Mouse (Mus musculus): ENCODE results near the gene Rnd2.
"Not testable (repeated sequence)": the region's sequence is repeated elsewhere in the genome, so short reads cannot be mapped to it uniquely, and the experiment has no call there.

Gene Rnd2

DNA sequence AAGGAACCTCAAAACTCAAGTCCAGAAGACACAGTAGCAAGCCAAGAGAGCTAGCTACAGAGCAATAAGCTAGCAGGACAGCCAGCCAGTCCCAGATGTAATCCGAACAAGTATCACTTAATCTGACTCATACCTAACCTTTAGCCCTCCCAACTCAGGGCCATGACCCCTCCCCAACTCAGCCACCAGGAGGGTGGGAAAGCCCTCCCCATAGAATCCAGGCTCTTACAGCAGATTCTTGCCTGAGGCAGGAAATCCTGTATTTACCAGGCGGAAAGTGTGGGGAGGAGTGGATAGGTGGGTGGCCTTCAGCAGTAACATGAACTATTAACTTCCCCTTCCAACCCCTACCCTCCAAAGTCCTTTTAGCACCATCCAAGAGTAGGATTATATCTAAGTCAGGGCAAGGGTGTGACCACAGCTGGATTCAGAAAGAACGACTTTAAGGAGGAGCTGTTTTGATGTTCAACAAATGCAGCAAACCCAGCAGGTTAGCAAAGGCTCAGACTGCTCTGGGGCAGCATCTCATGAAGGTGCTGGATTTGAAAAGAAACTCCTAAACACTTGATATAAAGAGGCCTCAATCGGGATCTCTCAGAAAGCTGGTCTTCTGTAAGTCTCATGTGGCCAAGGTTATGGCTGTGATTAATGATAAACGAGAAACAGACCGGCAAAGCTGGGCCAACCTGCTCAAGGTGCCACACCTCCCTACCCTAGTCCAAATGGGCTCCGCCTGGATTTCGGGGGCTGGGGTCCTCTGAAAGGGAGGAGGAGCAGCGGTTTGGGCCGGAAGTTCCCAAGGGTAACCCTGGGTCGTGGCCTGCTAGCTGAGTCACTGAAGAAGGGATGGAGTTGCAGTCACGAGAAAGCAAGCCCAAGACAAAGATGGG, at the start of gene Rnd2:
Rnd2 (plus strand) TSS at position 789 of the 890 bp plus-strand sequence.
- no peak for DNase-seq (ENCODE audit: low spot score)

- DNase-seq (ENCODE audit: low spot score) = peak; percentile 27
Measured at GRCm38 (mm10) chr11:101415306-101415705, 49.5 kb upstream of the Rnd2 start.

- DNase-seq (ENCODE audit: low spot score) = no peak
Measured at GRCm38 (mm10) chr11:101416433-101417100, 48.2 kb upstream of the Rnd2 start.

DNA sequence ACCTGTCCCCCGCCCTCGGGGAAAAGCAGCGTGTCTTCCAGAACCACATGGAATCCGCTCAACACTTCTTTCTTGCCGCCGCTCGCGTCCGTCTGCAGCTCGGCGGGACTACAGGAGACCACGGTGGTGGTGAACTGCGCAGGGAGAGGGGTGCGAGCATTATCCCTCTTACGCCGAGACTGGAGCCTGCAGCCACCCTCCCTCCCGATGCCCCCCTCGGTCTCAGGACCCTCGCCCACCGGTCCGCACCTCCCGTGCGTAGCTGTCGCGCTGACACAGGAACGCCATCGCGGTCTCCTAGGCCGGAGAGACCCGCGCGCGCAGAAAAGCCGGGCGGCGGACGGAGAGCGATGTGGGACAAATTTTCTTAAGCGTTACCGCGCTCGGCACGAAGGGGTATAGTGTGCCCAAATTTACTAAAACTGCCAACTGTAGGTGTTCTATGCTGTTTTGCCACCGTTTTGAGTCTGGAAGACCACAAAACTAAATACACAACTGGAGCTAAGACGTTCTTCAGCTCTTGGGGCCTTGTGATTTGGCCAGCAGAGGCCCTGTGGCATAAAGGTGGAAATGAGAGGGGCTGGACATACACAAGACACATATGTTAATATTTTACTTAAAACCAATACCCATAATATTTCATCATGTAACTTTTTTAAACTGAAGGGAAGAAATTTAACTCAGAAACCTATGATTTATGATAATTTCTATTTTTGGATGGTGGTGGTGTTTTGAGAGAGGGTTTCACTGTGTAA, 47.5 kb upstream of the Rnd2 start, which contains the start of gene Aarsd1:
Aarsd1 (minus strand) TSS at position 515 of the 755 bp plus-strand sequence.
- peak; percentile 87 for DNase-seq (ENCODE audit: low spot score)

DNA sequence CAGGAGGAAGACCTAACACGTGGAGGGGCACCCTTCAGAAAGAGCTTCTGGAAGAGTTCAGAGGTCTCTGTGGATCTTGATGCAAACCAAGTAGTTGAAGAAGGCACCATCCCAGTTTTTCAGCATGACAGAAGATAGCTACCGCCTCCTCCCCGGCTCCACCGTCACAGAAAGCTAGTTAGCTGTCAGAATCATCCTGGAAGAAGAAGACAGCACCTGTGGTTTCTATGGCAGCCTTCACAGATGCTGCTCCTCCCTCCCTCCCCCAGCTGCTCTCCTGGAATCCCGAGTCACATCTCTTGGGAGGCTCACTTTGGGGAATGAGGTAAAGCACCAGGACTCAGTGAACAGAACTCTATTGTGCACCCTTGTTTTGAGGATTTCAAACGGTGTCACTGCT, 45.8 kb upstream of the Rnd2 start:
- no peak for DNase-seq (ENCODE audit: low spot score)

- no peak for DNase-seq (ENCODE audit: low spot score)
Measured at GRCm38 (mm10) chr11:101419610-101420009, 45.2 kb upstream of the Rnd2 start.

DNA sequence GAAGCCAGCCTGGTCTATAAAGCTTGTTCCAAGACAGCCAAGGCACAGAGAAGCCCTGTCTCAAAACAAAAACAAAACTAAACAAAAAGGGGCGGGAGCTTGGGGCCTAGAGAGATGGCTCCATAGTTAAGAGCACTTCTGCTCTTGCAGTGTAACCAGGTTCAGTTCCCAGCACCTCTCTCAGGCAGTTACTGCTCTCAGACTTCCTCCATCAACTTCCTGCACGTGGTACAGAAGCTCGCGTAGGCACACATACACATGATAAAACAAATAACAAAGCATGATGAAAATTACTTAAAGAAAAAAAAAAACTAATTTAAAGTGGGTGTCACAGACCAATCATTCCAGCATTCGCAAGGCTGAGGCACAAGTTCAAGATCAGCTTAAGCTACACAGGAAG, 44.7 kb upstream of the Rnd2 start:
- no peak for DNase-seq (ENCODE audit: low spot score)

- DNase-seq (ENCODE audit: low spot score) = peak; percentile 52
Measured at GRCm38 (mm10) chr11:101424105-101424851, 40.5 kb upstream of the Rnd2 start, which contains the start of gene Gm27029. Gene Gm27029 (minus strand): TSS chr11:101424796.

- DNase-seq (ENCODE audit: low spot score) = peak; percentile 96
Measured at GRCm38 (mm10) chr11:101424925-101425813, 39.6 kb upstream of the Rnd2 start, which contains the start of the genes Rundc1 and Ptges3l. Gene Rundc1 (plus strand): TSS chr11:101425085. Gene Ptges3l (minus strand): TSS chr11:101425333.

- no peak for DNase-seq (ENCODE audit: low spot score)
Measured at GRCm38 (mm10) chr11:101426165-101426564, 38.6 kb upstream of the Rnd2 start.

DNA sequence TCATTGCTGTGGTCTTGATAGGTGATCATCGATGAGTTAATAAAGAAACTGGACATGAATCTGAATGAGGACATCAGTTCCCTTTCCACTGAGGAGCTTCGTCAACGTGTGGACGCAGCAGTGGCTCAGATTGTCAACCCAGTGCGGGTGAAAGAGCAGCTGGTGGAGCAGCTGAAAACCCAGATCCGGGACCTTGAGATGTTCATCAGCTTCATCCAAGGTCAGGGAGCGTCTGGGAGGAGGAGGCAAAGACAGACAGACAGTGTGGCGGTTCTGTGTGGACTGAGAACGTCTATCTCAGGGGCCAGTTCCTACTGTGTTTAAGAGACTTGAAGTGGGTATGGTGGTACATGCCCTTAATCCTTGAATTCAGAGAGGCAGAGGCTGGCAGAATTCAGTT, 33.5 kb upstream of the Rnd2 start:
- no peak for DNase-seq (ENCODE audit: low spot score)

DNA sequence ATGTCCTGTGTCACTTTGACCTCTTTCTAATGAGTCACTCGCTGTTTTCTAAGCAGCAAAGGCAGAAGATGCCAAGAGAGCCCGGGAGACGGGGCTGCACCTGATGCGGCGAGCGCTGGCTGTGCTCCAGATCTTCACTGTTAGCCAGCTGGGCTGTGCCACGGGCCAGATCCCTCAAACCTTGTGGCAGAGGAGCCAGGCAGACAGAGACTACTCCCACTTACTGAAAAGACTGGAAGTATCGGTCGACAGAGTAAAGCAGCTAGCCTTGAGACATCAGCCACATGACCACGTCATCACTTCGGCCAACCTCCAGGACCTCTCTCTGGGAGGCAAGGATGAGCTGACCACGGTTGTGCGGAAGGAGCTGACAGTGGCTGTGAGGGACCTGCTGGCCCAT, 31.4 kb upstream of the Rnd2 start:
- peak; percentile 77 for DNase-seq (ENCODE audit: low spot score)

GRCm38 (mm10) chr11:101435831-101436230, 29.0 kb upstream of the Rnd2 start:
- DNase-seq (ENCODE audit: low spot score) = no peak

DNA sequence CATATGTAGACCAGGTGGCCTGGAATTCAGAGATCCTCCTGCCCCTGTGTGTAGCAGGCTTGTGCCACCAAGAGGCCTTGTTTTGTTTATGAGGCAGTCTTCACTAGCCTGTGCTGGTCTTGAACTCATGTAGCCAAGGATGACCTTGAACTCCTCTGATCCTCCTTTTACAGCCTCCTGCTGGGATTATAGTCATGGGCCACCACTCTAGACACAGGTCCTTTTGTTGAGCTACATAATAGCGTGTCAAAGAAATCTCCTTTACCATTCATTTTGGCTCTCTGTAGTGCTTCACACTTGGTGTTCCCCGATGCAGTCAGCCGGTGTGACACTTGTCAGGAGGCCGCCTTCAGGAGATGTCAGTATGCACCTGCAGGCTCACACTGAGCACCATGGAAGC, 27.9 kb upstream of the Rnd2 start:
- DNase-seq (ENCODE audit: low spot score) = no peak

GRCm38 (mm10) chr11:101438006-101438405, 26.8 kb upstream of the Rnd2 start:
- not testable (repeated sequence) for DNase-seq (ENCODE audit: low spot score)

GRCm38 (mm10) chr11:101441450-101442126, 23.2 kb upstream of the Rnd2 start:
- DNase-seq (ENCODE audit: low spot score) = not testable (repeated sequence)

GRCm38 (mm10) chr11:101442127-101442693, 22.6 kb upstream of the Rnd2 start, which contains the start of gene Rpl27:
Gene Rpl27 (plus strand): TSS chr11:101442298.
- peak; percentile 98 for DNase-seq (ENCODE audit: low spot score)

DNA sequence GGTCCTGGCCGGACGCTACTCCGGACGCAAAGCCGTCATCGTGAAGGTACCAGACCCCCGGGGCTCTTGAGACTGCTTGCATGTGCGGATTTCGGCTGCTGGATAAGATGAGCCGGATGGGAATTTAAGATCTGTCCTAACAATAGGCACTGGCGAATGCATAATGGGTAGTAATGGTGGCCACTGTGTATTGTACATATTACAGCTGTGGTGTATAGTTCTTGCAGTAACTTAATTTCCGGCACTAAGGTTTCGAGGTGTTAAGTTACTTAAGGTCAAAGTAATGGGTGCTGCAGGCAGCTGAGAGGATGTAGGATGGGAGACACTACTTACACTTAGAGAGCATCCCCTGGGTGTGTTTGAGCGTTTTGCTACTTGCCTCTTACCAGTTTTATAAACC, 22.0 kb upstream of the Rnd2 start:
- DNase-seq (ENCODE audit: low spot score) = no peak

DNA sequence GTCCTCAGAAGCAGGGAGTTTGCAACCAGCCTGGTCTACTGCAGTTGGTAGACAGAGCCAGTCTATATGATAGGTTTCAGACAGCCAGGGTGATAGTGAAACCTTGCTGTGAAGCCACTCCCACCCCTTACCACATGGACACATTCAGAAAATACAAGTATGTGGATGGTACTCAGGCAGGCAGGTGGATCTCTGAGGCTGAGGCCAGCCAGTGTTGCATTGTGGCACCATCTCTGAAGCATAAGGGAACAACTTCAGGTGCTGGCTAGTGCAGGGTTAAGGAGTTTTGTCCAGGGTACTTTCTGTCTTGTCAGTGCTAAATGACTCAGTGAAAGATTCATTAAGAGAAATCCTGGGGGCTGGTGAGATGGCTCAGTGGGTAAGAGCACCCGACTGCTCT, 18.5 kb upstream of the Rnd2 start:
- DNase-seq (ENCODE audit: low spot score) = no peak
